Mouse (Mus musculus) liver, adult (tissue): Measurements from ENCODE around the gene Scamp3.

Source experiments
- GATA4 ChIP-seq: IDR thresholded peaks from 2 replicates; pipeline ENCODE4 v1.6.1; 2014; ENCODE audit warnings: mild to moderate bottlenecking, low read length; ENCODE audit not compliant: insufficient replicate concordance

Gene Scamp3

DNA sequence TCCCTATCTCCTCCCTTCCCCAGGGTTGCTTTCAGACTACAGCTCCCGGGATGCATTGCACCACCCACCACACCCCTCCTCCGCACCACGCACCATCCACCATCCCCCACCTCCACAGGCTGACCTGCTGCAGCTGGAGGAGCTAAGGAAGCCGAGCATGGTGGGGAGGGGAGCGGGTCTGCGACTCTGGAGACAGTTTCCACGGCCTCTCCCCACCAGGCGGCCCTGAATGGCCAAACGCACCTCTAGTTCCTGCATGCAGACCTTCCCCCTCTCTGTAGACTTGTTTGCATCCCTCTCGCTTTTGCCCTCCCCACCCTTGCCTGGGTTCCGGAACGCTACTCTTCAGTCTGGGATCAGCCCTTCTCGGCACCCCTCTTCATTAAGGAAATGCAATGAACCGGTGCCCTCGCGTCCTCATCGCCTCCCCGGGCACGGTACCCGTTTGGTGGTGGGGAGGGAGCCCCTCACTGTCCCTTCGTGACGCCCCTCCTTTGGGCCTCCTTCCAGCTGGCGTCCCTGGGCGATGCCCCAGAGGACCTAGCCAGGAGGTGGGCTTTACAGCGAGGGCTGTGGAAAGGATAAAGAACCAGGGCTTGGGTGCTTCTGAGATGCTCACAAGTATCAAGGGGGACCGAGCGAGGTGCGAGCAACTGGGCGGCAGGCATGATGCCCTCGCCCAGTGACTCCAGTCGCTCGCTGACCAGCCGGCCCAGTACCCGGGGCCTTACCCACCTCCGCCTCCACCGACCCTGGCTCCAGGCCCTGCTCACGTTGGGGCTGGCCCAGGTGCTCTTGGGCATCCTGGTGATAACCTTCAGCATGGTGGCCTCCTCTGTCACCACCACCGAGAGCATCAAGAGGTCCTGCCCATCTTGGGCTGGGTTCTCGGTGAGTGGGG is 6.0 kb downstream of the Scamp3 start, which contains the start of gene Fam189b:
Fam189b (plus strand) TSS at position 86 of the 901 bp plus-strand sequence.
- no peak for TF ChIP-seq GATA4

DNA sequence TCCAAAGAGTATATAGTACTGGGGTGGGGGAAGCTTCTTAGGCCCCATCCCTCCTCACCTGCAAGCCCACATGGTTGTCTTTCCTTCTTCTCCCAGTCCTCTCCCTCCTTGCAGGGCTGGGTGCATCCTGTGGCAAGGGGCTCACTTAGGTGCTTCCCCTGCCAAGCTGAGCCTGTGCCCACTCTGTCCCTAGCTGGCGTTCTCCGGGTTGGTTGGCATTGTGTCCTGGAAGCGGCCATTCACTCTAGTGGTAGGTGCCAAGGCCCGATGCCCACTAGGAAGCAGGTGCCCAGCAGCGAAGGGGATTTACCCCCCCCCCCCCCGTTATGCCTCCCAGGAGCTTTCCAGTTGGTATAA is 6.7 kb downstream of the Scamp3 start:
- TF ChIP-seq GATA4: no peak

DNA sequence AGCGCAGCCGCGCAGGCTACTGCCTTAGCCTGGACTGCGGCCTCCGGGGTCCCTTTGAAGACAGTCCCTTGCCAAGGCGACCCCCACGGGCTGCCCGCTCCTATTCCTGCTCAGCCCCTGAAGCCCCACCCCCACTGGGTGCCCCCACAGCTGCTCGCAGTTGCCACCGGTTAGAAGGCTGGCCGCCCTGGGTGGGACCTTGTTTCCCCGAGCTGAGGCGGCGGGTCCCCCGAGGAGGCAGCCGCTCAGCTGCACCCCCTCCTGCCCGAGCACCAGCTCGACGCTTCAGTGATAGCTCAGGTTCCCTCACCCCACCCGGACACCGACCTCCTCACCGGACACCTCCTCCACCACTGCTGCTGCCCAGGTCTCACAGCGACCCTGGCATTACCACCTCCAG is 9.9 kb downstream of the Scamp3 start:
- no peak for TF ChIP-seq GATA4

DNA sequence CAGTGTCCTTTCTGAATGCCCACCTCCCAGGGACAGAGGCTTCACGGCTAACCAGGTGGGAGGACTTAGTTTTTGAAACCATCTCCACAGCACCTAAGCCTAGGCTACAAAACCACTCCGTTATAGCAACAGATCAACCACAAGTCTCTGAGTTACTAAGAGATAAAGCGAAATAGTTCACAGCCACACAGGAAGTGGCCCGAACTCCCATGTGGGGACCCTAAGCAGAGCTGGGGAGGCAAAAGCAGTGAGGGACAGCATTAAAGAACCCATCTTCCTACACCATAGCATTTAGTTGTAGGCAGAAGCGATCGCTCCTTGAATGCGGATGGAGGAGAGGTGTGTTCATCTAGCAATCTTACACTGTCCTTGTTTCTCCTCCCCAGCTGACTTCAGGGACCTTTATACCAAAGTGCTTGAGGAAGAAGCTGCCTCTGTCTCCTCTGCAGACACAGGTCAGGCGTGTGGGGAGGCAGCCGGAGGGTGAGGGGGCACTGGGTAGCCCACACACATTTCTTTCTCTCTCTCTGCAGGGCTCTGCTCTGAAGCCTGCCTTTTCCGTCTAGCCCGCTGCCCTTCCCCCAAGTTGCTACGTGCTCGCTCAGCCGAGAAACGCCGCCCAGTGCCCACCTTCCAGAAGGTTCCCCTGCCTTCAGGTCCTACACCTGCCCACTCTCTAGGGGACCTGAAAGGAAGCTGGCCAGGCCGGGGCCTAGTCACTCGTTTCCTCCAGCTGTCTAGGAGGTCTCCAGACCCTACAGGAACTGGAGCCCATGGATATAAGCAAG is 10.6 kb downstream of the Scamp3 start:
- no peak for TF ChIP-seq GATA4

DNA sequence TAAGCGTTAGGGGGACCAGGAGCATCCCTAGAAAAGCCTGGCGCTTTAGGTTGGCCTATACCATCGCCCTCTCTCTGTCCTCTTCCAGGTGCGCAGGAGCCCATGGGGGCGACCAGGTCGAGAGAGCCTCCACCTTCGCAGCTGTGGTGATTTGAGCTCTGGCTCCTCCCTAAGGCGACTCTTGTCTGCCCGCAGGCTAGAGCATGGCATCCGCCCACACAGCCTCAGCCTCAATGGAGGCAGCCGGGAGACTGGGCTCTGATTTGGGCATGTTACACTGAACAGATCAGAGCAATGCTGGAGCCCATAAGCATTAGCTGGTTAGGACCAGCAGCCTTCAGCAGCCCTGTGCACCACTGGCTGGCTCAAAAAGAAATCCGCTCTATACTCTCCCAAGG is 11.2 kb downstream of the Scamp3 start:
- no peak for TF ChIP-seq GATA4

DNA sequence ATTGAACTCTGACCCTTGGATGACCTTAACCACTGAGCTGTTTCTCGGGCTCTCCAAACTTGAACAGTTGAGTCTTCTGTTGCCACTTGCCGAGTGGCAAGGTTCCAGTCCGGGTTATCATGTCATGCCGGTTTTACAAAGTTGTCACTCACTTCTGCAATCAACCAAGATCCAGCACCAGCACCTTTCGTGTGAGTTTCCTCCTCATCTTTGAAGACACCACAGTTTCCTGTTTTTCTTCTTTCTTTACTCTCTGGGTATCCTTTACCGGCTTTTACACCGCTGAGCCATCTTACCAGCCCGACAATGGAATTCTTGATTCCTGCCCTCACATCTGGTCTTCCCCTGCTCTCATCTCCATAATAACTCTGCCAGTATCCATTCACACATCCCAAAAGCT is 13.2 kb downstream of the Scamp3 start:
- TF ChIP-seq GATA4: no peak

DNA sequence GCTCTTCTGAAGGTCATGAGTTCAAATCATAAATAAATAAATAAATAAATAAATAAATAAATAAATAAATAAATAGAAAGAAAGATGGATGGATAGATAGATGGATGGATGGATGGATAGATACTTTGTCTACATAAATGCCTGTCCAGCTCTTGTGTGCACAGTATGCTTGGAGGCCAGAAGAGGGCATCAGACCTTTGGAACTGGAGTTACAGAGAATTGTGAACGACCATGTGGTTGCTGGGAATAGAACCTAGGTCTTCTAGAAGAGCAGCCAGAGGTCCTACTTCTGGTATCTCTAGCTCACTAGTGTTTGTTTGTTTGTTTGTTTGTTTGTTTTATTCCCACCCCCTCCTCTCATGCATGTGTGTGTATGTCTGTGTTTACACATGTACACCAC is 16.1 kb downstream of the Scamp3 start:
- TF ChIP-seq GATA4: no peak

DNA sequence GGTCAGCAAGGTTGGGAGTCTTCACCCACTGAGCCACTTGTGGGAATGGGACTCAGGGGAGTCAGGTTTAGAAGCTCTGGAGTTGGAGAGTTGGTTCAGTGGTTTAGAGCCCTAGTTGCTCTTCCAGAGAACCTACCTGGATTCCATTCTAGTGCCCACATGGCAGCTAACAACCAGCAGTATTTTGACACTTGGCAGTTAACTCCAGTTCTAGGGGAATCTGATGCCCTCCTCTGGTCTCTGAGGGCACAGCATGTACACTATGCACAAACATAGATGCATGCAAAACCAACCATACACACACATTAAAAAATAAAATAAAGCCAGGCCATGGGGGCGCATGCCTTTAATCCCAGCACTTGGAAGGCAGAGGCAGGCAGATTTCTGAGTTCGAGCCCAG is 16.6 kb downstream of the Scamp3 start:
- TF ChIP-seq GATA4: no peak

DNA sequence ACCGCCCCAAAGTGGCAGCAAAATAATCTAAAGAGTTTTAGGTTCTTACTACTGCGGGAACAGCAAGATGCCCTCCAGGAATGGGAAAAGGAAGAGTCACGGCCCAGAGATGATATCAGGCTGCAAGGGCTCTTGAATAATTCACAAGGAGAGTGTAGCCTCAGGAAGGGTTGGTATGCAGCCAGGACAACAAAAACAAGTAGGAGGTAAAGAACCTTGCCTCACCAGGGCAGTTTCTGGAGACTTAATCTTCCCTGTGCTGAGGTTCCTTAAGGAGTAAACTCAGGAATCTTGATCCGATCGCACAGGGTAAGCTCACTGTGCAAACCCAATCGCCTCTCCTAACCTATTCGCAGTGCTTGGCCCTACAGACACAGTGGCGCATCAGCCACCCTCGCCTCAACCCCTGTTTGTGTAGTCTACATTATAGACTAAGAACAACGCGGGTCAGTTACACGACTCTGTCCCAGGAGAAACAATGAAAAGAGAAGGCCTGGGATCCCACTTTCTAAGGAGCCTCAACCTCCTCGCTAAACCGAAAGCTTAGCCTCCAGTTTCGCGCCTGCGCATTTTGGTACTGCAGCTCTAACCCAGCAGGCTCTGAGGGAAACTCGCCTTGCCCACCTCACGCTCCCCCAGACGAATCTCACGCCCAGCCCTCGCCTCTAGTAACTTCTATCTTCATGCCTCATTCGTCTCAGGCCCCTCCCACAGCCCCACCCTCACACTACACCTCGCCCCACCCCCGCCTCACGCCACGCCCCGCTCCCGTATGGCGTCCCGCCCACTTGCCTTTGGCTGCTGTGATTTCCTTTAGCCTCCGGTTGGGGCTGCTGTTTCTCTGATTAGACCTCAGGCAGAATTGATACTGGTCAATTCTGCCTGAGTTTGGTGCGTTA is 19.0 kb downstream of the Scamp3 start:
- TF ChIP-seq GATA4: no peak; the same call in 1 of the 2 replicates

DNA sequence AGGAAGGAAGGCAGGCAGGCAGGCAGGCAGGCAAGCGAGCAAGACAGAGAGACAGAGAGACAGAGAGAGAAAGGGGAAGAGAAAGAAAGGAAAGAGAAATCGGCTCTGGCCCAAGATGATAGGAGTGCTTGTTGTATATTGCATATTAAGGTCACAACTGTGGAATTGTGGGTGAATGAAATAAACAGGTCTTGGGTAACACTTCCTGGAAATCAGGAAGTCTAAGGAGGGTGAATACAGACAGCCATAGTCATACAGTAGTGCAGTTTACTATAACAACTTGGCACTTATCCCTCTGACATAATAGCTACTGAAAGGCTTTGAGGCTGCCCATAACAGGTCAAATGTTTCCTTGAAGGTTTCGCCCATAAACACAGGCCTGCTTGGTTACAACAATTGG is 22.6 kb downstream of the Scamp3 start:
- no peak for TF ChIP-seq GATA4

DNA sequence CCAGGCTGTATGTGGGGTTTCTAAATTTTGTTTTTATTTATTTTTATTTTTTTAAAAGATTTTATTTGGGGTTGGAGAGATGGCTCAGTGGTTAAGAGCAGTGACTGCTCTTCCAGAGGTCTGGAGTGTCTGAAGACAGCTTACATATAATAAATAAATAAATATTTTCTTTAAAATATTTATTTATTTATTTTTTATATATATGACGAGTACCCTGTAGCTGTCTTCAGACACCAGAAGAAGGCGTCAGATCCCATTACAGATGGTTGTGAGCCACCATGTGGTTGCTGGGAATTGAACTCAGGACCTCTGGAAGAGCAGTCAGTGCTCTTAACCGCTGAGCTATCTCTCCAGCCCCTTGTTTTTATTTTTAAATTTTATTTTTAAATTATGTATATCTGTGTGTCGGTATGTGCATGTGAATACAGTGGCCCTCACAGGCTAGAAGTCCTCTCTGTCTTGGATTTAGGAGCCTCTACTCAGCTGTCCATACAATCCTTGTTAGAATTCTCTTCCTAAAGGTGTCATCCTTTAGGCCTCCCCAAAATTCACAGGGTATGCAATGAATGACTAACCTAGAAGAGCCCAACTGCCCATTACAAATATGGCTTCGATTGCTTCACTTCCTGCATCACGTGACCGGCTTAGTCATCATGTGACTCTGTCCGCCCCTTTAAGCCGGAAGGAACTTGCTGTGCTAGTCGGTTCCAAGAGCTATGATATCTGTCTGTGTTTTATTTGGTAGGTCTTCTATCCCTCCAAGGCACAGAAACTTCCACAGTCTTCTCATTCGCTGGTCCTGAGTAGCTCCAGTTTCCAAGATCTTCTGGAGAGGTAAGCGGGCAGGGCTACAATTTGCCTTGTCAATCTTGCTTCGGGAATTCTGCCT is 25.2 kb downstream of the Scamp3 start, which contains the start of gene Gba:
Gba (plus strand) TSS at position 676 of the 889 bp plus-strand sequence.
- no peak for TF ChIP-seq GATA4

DNA sequence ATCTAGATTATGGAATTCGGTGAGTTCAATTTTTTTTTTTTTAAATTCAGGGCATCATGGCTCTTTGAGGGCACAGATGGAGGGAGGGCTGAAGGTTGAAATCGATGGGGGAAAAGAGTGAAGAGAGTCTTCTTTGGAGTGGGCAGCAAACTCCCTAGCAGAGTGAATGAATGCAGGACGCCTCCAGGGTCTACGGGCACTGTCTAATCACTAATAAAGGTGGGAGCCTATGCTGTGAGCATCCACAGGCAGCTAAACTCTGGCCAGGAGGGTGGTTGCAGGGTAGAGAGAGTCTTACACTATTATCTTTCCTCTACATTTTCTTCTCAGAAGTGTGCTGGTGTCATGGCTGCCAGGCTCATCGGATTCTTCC is 25.9 kb downstream of the Scamp3 start:
- no peak for TF ChIP-seq GATA4

DNA sequence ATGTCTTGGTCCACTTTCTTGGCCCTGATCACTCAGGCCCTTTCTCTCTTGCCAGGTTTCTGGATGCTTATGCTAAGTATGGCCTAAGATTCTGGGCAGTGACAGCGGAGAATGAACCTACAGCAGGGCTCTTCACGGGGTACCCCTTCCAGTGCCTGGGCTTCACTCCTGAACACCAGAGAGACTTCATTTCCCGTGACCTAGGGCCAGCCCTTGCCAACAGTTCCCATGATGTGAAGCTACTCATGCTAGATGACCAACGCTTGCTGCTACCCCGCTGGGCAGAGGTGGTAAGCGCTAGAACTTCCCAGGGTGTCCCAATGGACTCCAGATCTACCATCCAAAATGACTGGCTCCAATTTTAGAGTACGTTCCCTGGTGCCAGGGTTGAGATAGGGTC is 28.8 kb downstream of the Scamp3 start:
- TF ChIP-seq GATA4: no peak

DNA sequence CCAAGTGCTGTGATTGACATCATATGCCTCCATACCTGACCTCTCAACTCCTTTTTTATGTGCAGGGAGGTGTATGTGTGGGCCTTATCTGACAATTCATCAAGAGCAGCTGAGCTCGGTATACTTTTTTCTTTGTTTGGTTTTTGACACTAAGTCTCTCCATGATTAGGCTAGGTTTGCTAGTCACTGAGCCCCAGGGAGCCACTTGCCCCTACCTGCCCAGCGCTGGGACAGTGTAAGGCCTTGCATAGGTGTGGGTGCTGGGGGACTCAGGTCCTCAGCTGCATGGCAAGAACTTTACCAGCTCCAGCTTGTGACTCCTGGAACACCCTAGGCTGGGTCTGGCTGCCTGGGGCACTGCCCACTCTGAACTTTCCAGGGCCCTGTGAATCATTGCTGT is 29.4 kb downstream of the Scamp3 start:
- TF ChIP-seq GATA4: no peak
